Mouse (Mus musculus) bone marrow macrophage, adult 2 months (primary cell): ENCODE measurements around the gene Cachd1.

Source experiments
- CTCF ChIP-seq: IDR thresholded peaks from 2 replicates; pipeline ENCODE4 v1.5.1; 2012; ENCODE audit warnings: low read depth, mild to moderate bottlenecking, low read length, moderate library complexity
- POLR2A ChIP-seq: IDR thresholded peaks from 2 replicates; pipeline ENCODE4 v1.6.1; 2012; ENCODE audit warnings: mild to moderate bottlenecking, low read depth, low read length, borderline replicate concordance

DNA sequence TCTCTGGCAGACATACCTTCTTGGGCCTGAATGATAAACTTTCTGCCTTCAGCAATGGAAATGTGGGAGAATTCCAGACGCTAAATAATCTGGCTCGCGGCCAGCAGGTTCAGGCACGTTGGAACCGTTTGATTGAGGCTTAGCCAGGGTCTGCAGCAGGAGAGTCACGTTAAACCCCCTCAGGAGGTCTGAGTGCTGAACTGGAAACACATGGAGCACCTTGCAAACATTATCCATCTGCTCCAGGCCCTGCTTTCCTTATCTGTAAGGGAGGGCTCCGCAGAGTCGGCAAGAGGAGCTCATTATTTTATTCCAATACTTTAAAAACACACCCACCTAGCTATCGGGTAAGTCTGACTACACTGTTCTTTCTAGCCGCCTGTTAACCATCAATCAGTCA is 52.3 kb downstream of the Cachd1 start:
- no peak for TF ChIP-seq CTCF
- no peak for TF ChIP-seq POLR2A
